Mouse (Mus musculus): Measurements from ENCODE around the gene Bik.

The Bik gene

DNA sequence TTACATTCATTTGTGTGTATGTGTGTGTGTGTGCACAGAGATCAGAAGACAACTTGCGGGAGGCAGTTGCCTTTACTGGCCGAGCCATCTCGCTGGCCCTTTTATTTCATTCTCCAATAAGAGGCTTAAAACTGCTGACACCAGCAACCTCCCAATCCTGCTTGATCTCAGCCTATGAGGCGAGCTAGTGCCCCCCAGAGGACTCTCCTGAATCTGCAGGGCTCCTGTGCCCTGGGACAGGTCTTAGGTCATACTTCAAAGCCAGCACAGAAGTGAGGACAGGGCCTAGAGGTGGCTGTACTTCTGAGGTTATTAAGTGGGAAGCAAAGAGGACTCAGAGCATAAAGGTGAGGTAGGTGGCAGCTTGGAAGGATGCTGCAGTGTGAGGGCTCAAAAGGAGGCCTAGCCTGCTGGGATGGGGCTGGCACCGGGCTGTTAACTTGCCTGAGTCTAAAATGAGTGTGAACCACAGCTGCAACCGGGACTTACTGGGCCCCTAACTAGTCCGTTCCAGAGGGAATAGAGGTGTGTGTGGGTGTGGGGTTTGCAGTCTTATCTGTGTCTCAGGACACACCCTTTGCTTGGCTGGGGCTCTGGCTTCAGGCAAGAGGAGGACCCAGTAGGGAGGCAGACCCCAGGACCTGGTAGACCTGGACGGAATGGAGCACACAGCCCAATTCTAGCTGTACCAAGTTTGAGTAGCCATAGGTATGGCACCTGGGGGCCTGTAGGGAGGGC, 56.9 kb downstream of the Bik start:
- DNase-seq (ENCODE audit: low spot score in 2 of 2): no peak

- DNase-seq (ENCODE audit: low spot score in 2 of 2): no peak
Observed at GRCm38 (mm10) chr15:83584741-83585220, 58.1 kb downstream of the Bik start.

DNA sequence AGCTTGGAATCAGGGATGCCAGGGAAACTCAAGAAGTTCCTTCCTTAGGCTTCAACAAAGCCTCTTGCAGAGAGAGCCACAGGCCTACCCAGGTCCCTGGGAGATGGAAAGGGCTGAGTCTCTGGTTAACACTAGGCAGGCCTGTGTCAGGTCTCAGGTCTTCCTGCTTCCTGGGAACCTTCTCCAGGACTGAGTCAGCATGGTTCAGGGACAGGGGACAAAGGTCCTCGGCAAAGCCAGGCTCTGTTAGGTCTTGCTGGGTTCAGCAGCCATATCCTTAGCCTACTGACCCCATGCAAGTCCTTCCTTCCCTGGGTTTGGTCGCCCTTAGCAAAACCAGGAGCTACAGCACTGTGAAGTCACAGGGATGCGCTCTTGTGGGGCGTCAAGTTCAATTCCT, 64.2 kb downstream of the Bik start:
- no peak for DNase-seq (ENCODE audit: low spot score in 2 of 2)

GRCm38 (mm10) chr15:83591758-83592157, 65.1 kb downstream of the Bik start:
- DNase-seq (ENCODE audit: low spot score in 2 of 2): no peak

DNA sequence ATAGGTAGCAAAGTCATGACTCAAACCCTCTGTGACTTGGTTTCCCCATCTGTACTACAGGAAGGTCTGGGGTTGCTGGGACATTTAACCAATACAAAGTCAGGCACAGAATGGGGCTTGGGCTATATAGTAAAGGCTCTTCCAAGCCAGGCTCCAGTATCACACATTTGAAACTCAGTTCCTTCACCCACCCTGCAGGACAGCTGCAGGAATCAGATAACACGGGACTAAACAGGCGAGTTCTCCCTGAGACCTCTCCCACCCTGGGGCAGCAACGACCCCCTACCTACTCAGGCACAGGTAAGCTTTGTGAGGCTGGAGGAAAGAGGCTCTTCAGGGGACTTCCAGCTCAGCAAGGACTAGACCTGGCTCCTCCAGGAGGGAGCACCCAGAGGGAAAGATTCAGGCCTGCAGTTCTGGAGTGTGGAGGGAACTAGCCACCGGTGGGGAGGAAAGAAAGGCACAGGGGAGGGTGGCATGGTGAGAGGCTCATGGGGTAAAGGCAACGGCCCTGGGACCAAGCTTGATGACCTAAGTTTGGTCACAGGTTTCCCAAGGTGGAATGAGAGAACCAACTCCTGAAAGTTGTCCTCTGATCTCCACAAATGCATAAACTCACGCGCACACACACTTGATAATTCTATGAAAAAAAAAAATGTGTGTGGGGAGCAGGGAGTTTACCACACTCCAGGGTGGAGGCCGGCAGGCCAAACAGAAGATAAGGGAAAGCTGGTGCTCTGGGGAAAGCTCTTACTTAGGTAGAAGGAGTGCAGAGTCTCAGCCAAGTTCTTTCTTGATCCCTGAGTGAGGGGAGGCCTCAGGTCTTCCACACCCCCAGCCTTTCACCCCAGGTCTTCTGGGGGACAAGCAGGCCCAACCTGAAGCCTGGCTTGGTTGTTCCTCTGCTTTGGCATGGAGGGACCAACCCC, 65.9 kb downstream of the Bik start:
- DNase-seq (ENCODE audit: low spot score in 2 of 2): no peak

- no peak for DNase-seq (ENCODE audit: low spot score in 2 of 2)
Observed at GRCm38 (mm10) chr15:83593189-83593585, 66.5 kb downstream of the Bik start.

GRCm38 (mm10) chr15:83593702-83594512, 67.2 kb downstream of the Bik start:
- DNase-seq (ENCODE audit: low spot score in 2 of 2): no peak
